Mouse (Mus musculus) midbrain, embryonic 12.5 days (tissue): Measurements from ENCODE around the gene Dll4. TPM values are rescaled to one million over a fixed set of nuclear protein-coding genes. Genes with fewer than 3 reads are reported as not detected.
A peak's percentile ranks its signal among the peaks of the same experiment; 100 is the strongest.

Source experiments
- ATAC-seq: fragments of 200-750 bp; cut with Nextera tagmentation; 2 replicates; pipeline ENCODE4 v1.8.0; 2017; ENCODE audit warnings: low read depth, moderate TSS enrichment, moderate library complexity; ENCODE audit not compliant: low FRiP score
- H3K27ac ChIP-seq: fragments of 300-500 bp; sonication (generic); replicated peaks from 2 replicates; pipeline ENCODE4 v1.5.1; 2016; ENCODE audit warnings: mild to moderate bottlenecking
- H3K27me3 ChIP-seq: fragments of 300-500 bp; sonication (generic); 2 replicates; pipeline ENCODE4 v1.6.1; 2016; ENCODE audit warnings: mild to moderate bottlenecking
- H3K36me3 ChIP-seq: fragments of 300-500 bp; sonication (generic); 2 replicates; pipeline ENCODE4 v1.6.1; 2016
- H3K4me1 ChIP-seq: fragments of 300-500 bp; sonication (generic); 2 replicates; pipeline ENCODE4 v1.6.1; 2016
- H3K4me2 ChIP-seq: fragments of 300-500 bp; sonication (generic); replicated peaks from 2 replicates; pipeline ENCODE4 v1.6.1; 2016; ENCODE audit warnings: mild to moderate bottlenecking, moderate library complexity
- H3K4me3 ChIP-seq: fragments of 300-500 bp; sonication (generic); 2 replicates; pipeline ENCODE4 v1.5.1; 2016; ENCODE audit warnings: mild to moderate bottlenecking
- H3K9ac ChIP-seq: fragments of 300-500 bp; sonication (generic); replicated peaks from 2 replicates; pipeline ENCODE4 v1.6.1; 2016; ENCODE audit warnings: mild to moderate bottlenecking, moderate library complexity
- H3K9me3 ChIP-seq: fragments of 300-500 bp; sonication (generic); 2 replicates; pipeline ENCODE4 v1.6.1; 2016; ENCODE audit warnings: mild to moderate bottlenecking
- whole genome bisulfite sequencing: fragments of 180-500 bp; shearing (Covaris S2); methylation state at CpG from one replicate; pipeline ENCODE4 v1.1.7; 2016; 5-methylcytosine and 5-hydroxymethylcytosine counted together
- polyA plus RNA-seq: library from polyadenylated mRNA; unstranded; fragments of >200 nt; fragmentation: Nextera tagmentation; extraction: Ambion mirVana; gene quantifications from 2 replicates; pipeline ENCODE4 v1.2.1, GENCODE M21; 2016

The Dll4 gene
- polyA plus RNA-seq, 1 experiment from 2014 or later, result 4.4 TPM

- WGBS, result 91% methylated on average over 12 of the region's 12 CpGs
- Histone ChIP-seq H3K9me3 (no peaks in the 10 kb centered on the region), H3K4me1 (peaks cover 21% of the 10 kb centered on the region), H3K27ac (no peak overlapping the region), H3K27me3 (no peaks in the 10 kb centered on the region), H3K36me3 (peaks cover 67% of the 10 kb centered on the region), H3K9ac (no peak overlapping the region), H3K4me2 (no peak overlapping the region), H3K4me3 (no peak overlapping the region)
- no peak for ATAC-seq
Observed at GRCm38 (mm10) chr2:119296756-119297155, 28.8 kb upstream of the Dll4 start.

GRCm38 (mm10) chr2:119297506-119297905 lies 28.1 kb upstream of the Dll4 start:
- Histone ChIP-seq H3K4me1 (peaks cover 21% of the 10 kb centered on the region), H3K36me3 (peaks cover 59% of the 10 kb centered on the region), H3K27ac (no peak overlapping the region), H3K27me3 (no peaks in the 10 kb centered on the region), H3K4me3 (no peak overlapping the region), H3K9ac (no peak overlapping the region), H3K9me3 (no peaks in the 10 kb centered on the region), H3K4me2 (no peak overlapping the region)
- ATAC-seq, result no peak
- 93% methylated on average over 19 of the region's 19 CpGs for WGBS

GRCm38 (mm10) chr2:119298330-119298729 lies 27.3 kb upstream of the Dll4 start:
- peaks cover 51% of the 10 kb centered on the region for H3K36me3 ChIP-seq

DNA sequence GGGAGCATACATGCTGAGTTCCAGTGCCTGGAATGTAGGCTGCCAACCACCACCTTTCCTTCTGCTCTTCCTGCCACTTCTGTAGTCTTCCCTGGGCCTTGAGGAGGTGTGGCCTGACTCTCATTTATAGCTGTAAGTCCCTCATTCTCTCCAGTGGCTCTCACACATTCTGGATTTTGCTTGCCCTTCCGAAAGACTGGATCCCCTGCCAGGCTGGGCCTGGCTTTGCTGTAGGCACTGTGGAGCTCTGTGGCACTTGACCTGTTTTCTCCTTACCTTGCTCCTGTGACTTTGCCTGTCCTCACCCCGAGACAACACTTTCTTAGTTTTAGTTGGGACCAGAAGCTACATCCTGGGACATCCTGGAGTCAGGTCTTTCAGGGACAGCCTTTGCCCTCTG lies 26.7 kb upstream of the Dll4 start:
- no peak overlapping the region for H3K9ac ChIP-seq
- no peak overlapping the region for H3K4me3 ChIP-seq
- 0 out of 2 replicates have a peak, but pooled peaks cover 3% of the 10 kb centered on the region for H3K27me3 ChIP-seq
- 84% methylated on average over 2 of the region's 2 CpGs for WGBS
- H3K9me3 ChIP-seq, result no peaks in the 10 kb centered on the region
- H3K27ac ChIP-seq, result no peak overlapping the region
- no peak for ATAC-seq
- peaks cover 46% of the 10 kb centered on the region for H3K36me3 ChIP-seq
- peaks cover 21% of the 10 kb centered on the region for H3K4me1 ChIP-seq
- H3K4me2 ChIP-seq, result no peak overlapping the region

More at GRCm38 (mm10) chr2:119298330-119298729, 27.3 kb upstream of the Dll4 start:
- H3K4me1 ChIP-seq, result peaks cover 21% of the 10 kb centered on the region
- H3K9me3 ChIP-seq, result no peaks in the 10 kb centered on the region
- no peak for ATAC-seq
- 51% methylated on average over 5 of the region's 5 CpGs for WGBS
- H3K9ac ChIP-seq, result no peak overlapping the region
- H3K27ac ChIP-seq, result no peak overlapping the region
- H3K4me2 ChIP-seq, result no peak overlapping the region
- H3K27me3 ChIP-seq, result 0 out of 2 replicates have a peak, but pooled peaks cover 3% of the 10 kb centered on the region
- no peak overlapping the region for H3K4me3 ChIP-seq

DNA sequence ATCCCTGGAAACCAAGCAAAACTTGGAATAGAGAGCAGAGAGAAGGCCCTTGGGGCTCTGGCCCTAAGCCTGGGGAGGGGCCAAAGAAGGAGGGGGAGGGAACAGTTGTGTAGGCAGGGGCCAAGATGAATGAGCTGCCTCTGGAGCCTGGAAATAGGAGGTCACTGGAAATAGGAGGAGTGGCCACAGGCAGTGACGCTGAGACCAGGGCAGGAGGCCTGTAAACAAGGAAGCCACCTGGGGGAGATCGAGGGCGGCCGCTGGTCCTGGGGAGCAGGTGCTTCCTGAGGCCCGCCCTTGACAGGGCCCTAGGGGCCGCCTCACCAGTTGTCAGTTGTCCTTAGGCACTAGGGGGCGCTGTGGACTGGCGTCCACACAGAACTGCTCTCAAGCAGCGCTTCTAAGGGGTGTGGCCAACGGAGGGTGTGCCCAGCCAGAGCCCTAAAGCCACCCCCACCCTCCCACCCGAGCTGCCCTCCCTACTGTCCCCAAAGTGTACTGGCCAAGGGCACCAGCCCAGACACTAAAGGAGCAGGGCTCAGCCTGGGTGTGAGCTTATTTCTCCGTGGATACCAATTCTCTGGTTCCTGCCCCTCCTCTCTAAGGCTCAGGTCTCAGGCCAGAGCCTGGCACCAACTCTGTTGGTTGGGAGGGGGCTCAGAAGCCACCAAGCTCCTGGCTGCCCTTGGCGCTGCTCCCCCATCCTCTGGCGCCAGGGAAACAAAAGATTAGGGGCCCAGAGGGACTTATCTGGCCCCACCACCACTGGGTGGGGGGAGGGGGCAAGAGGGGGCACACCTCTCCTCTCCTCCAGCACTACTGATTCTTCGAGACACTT lies 25.4 kb upstream of the Dll4 start:
- Histone ChIP-seq H3K36me3 (peaks cover 34% of the 10 kb centered on the region), H3K4me2 (peak overlapping the region; percentile 29; the same call in 1 of the 2 replicates), H3K27me3 (0 out of 2 replicates have a peak, but pooled peaks cover 3% of the 10 kb centered on the region), H3K4me1 (peaks cover 30% of the 10 kb centered on the region), H3K27ac (peak overlapping the region; percentile 54), H3K9ac (peak overlapping the region; percentile 34; the same call in 1 of the 2 replicates), H3K9me3 (no peaks in the 10 kb centered on the region), H3K4me3 (0 out of 2 replicates have a peak overlapping the region, but pooled peaks have one; percentile 5)
- peak; percentile 85 for ATAC-seq
- WGBS, result 7% methylated on average over 13 of the region's 15 CpGs

GRCm38 (mm10) chr2:119300819-119301493 lies 24.6 kb upstream of the Dll4 start:
- H3K27ac ChIP-seq, result peak overlapping the region; percentile 54
- 47% methylated on average over 7 of the region's 7 CpGs for WGBS
- no peak overlapping the region for H3K4me3 ChIP-seq
- peak overlapping the region; percentile 34; the same call in 1 of the 2 replicates for H3K9ac ChIP-seq
- no peak for ATAC-seq
- no peaks in the 10 kb centered on the region for H3K9me3 ChIP-seq
- peaks cover 30% of the 10 kb centered on the region for H3K4me1 ChIP-seq
- H3K27me3 ChIP-seq, result peaks cover 6% of the 10 kb centered on the region; the same call in 1 of the 2 replicates
- H3K4me2 ChIP-seq, result 0 out of 2 replicates have a peak overlapping the region, but pooled peaks have one; percentile 29
- H3K36me3 ChIP-seq, result peaks cover 30% of the 10 kb centered on the region

DNA sequence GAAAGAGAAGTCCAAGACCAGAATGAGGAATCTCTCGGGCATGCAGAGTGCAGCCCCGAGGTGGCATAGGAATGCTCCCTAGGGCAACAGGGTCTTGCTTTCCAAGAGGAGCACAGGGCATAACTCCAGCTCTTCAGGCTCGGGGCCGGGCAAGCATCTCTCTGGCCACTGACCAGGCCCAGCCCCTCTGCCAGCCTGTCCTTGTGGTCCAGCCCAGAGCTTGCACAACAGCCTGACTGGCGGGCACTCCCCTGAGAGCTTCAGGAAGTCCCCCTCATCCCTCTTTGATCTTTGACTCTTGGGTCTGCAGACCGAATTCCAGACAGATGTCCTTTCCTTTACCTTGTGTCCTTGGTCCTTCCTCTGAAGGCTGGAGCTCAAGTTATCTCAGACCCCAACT lies 22.7 kb upstream of the Dll4 start:
- Histone ChIP-seq H3K9me3 (no peaks in the 10 kb centered on the region), H3K27me3 (peaks cover 9% of the 10 kb centered on the region; the same call in 1 of the 2 replicates), H3K4me3 (no peak overlapping the region), H3K27ac (no peak overlapping the region), H3K4me1 (peaks cover 30% of the 10 kb centered on the region), H3K36me3 (peaks cover 13% of the 10 kb centered on the region), H3K9ac (no peak overlapping the region), H3K4me2 (no peak overlapping the region)
- no peak for ATAC-seq
- 78% methylated on average over 6 of the region's 6 CpGs for WGBS

- Histone ChIP-seq H3K4me2 (no peak overlapping the region), H3K9me3 (no peaks in the 10 kb centered on the region), H3K4me1 (peaks cover 30% of the 10 kb centered on the region), H3K36me3 (no peaks in the 10 kb centered on the region), H3K9ac (no peak overlapping the region), H3K27me3 (peaks cover 10% of the 10 kb centered on the region), H3K27ac (no peak overlapping the region), H3K4me3 (no peak overlapping the region)
- no peak for ATAC-seq
- WGBS, result 57% methylated on average over 3 of the region's 3 CpGs
Observed at GRCm38 (mm10) chr2:119304391-119304790, 21.2 kb upstream of the Dll4 start.

DNA sequence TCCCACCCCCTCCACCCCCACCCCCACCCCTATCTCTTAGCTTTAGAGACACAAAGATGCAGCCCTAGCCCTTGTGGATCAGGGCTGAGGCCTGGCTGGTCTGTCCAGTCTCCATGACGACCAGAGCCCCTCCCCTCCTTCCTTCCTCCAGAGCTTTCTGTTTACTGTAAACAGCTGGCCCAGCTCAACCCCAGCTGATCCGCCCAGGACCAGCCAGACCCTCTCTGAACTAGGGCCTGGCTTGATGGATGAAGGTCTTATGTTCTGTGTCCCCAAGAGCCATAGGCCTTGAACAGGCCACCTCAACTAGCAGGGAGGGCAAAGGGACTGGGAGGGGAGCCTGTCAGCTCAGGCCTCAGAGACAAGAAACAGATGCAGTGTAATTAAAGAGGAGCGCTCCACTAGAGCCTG lies 20.8 kb upstream of the Dll4 start:
- Histone ChIP-seq H3K4me1 (peaks cover 26% of the 10 kb centered on the region), H3K9me3 (no peaks in the 10 kb centered on the region), H3K27ac (peak overlapping the region; percentile 52; the same call in 1 of the 2 replicates), H3K4me2 (no peak overlapping the region), H3K36me3 (no peaks in the 10 kb centered on the region), H3K9ac (no peak overlapping the region), H3K27me3 (peaks cover 14% of the 10 kb centered on the region), H3K4me3 (no peak overlapping the region)
- WGBS, result 21% methylated on average over 3 of the region's 3 CpGs
- ATAC-seq, result peak; percentile 61

GRCm38 (mm10) chr2:119311544-119311943 lies 14.0 kb upstream of the Dll4 start:
- no peak overlapping the region for H3K27ac ChIP-seq
- WGBS, result 55% methylated on average over 12 of the region's 12 CpGs
- H3K9ac ChIP-seq, result no peak overlapping the region
- H3K4me2 ChIP-seq, result no peak overlapping the region
- no peak overlapping the region for H3K4me3 ChIP-seq
- H3K36me3 ChIP-seq, result no peaks in the 10 kb centered on the region
- H3K27me3 ChIP-seq, result peaks cover 50% of the 10 kb centered on the region
- no peak for ATAC-seq
- peaks cover 13% of the 10 kb centered on the region for H3K4me1 ChIP-seq
- H3K9me3 ChIP-seq, result peaks cover under 1% of the 10 kb centered on the region; the same call in 1 of the 2 replicates

DNA sequence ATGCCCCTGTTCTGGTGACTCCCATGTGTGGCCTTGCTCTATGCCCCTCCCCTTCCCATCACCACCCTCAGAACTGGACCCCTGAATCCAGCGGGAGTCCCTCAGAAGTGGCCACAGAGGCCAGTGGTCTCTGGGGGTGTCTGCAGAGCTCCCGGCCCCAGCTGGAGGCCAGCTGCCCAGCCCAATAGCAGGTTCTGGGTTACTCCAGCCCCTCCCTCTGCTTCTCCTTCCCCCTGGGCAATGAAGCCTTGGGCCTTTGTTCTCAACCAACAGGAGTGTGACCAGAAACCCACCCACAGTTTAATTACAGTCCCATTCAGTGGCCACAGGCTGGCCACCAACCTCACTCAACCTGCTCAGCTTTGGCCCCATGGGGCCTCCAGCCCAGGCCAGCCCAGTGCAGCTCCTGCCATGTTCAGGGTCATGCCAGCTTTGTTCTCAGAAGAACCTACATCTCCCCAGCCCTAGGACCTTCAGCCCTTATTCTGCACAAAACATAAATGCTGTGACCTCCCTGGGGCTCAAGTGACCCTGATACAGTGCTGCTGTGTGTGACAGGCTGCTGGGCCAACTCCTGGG lies 13.1 kb upstream of the Dll4 start:
- Histone ChIP-seq H3K4me1 (peaks cover 13% of the 10 kb centered on the region), H3K27ac (no peak overlapping the region), H3K27me3 (peaks cover 60% of the 10 kb centered on the region), H3K4me2 (no peak overlapping the region), H3K9ac (no peak overlapping the region), H3K36me3 (no peaks in the 10 kb centered on the region), H3K4me3 (no peak overlapping the region), H3K9me3 (peaks cover 2% of the 10 kb centered on the region; the same call in 1 of the 2 replicates)
- peak; percentile 52; the same call in 1 of the 2 replicates for ATAC-seq
- WGBS, result 43% methylated on average over 2 of the region's 2 CpGs
